In the genomic region with DNA sequence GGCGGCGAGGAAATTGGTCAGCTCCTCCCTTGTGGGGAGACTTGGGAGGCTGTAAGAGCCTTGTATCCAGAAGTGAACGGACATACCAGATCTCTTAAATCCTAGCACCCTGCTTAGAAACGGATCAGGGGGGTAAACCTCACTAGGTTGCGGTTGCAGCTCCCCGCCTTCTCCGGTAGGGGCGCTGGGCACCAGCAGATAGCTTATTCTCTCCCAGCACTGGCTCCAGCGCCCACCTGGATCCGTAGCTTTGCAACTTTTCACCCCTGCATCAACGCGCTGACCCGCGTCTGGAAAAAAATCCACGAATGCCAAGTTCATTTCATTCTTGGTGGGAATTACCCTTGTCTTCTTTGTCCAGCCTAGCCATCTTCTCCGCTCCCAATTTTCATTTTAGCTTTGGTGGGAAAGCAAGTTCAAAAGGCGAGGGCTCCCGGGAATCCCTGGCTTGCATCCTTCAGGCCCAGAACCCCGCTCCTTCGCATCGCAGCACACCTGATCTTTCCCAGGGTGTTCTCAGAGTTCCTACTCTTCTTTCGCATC, we compare ENCODE assay signal across 9 mouse cellular contexts. TPM values are rescaled to one million over a fixed set of nuclear protein-coding genes. Genes with fewer than 3 reads are reported as not detected.
A peak's percentile ranks its signal among the peaks of the same experiment; 100 is the strongest.
DNase-seq lines count a peak whose midpoint lies in the region; ATAC-seq and TF ChIP-seq lines count a peak whose summit lies in the region.
"Had no signal": no experiment of that assay in that cellular context is flagged by ENCODE, and none has a peak within 500 bp of the region (broad histone marks: within the 10 kb centered on the region; RNA-seq: fewer than 3 reads in every experiment).

No protein-coding gene starts in this region.

- peaks cover 62% of the 10 kb centered on the region for H3K27me3 ChIP-seq in embryonic facial prominence, embryonic 10.5 days (replicated peaks; ENCODE audit: low read depth, poor library complexity, severe bottlenecking)
- peaks cover 55% of the 10 kb centered on the region for H3K27me3 ChIP-seq in heart, embryonic 16.5 days (ENCODE audit: control insufficient read depth, insufficient read depth, low read length)
- peaks cover 28% of the 10 kb centered on the region for H3K27me3 ChIP-seq in liver, embryonic 14.5 days (ENCODE audit: control insufficient read depth, insufficient read depth, low read length)
- H3K27me3 ChIP-seq: CH12.LX had no signal

- no peak overlapping the region for H3K9ac ChIP-seq in heart, embryonic 16.5 days (ENCODE audit: low read length)
- H3K9ac ChIP-seq in liver, embryonic 14.5 days (replicated peaks), result no peak overlapping the region

- no peaks in the 10 kb centered on the region for H3K9me3 ChIP-seq in embryonic facial prominence, embryonic 10.5 days
- H3K9me3 ChIP-seq in heart, embryonic 16.5 days (replicated peaks; ENCODE audit: control insufficient read depth, low read length), result no peaks in the 10 kb centered on the region
- H3K9me3 ChIP-seq in liver, embryonic 14.5 days (ENCODE audit: control insufficient read depth, low read length), result no peaks in the 10 kb centered on the region

- TF ChIP-seq EP300 in liver, embryonic 14.5 days (IDR thresholded peaks at IDR 0.05; ENCODE audit: low read depth), result no peak

- no peak for ATAC-seq in heart, embryonic 16.5 days (replicated peaks; ENCODE audit: extremely low read depth, insufficient read depth, low FRiP score)
- ATAC-seq in liver, embryonic 14.5 days (ENCODE audit: insufficient read depth), result no peak

- 2% methylated on average over 22 of the region's 22 CpGs for WGBS in embryonic facial prominence, embryonic 10.5 days
- 2% methylated on average over 22 of the region's 22 CpGs for whole genome bisulfite sequencing in heart, embryonic 16.5 days
- WGBS in liver, embryonic 14.5 days (ENCODE audit: insufficient replicate concordance), result 3% methylated on average over 22 of the region's 22 CpGs

- TF ChIP-seq CTCF in liver, embryonic 14.5 days (IDR thresholded peaks at IDR 0.05; ENCODE audit: low read depth), result peak; percentile 63

- peaks cover 43% of the 10 kb centered on the region for H3K4me1 ChIP-seq in embryonic facial prominence, embryonic 10.5 days
- peaks cover 10% of the 10 kb centered on the region for H3K4me1 ChIP-seq in heart, embryonic 16.5 days (ENCODE audit: control insufficient read depth, insufficient read depth, low read length)
- H3K4me1 ChIP-seq in liver, embryonic 14.5 days (replicated peaks; ENCODE audit: control insufficient read depth in 2 of 2, insufficient read depth in 2 of 2, low read length in 1 of 2), result no peaks in the 10 kb centered on the region

- peak; percentile 50 for DNase-seq in gastrocnemius, postnatal 10 days
- DNase-seq in gastrocnemius, adult 8-10 months (ENCODE audit: low spot score in 2 of 2), result no peak
- DNase-seq in embryonic facial prominence, embryonic 10.5 days (ENCODE audit: low spot score), result peak; percentile 80
- DNase-seq in kidney, postnatal 14 days, result peak; percentile 58
- no peak for DNase-seq in liver, embryonic 14.5 days (ENCODE audit: low read depth in 3 of 3, low spot score in 3 of 3)
- peak; percentile 89 for DNase-seq in retina, embryonic 14.5 days (ENCODE audit: low spot score)
- DNase-seq in natural killer cell, adult 2 months (ENCODE audit: low spot score in 2 of 2), result no peak

- H3K27ac ChIP-seq in embryonic facial prominence, embryonic 10.5 days (replicated peaks), result no peak overlapping the region
- no peak overlapping the region for H3K27ac ChIP-seq in heart, embryonic 16.5 days (ENCODE audit: low read length)
- no peak overlapping the region for H3K27ac ChIP-seq in liver, embryonic 14.5 days

- H3K4me3 ChIP-seq in embryonic facial prominence, embryonic 10.5 days, result peak overlapping the region; percentile 72; the same call in 1 of the 2 replicates
- peak overlapping the region; percentile 24 for H3K4me3 ChIP-seq in heart, embryonic 16.5 days (ENCODE audit: low read length)
- H3K4me3 ChIP-seq in liver, embryonic 14.5 days (ENCODE audit: insufficient read depth in 1 of 2, low read depth in 2 of 2, low read length in 2 of 2), result no peak overlapping the region

- no peaks in the 10 kb centered on the region for H3K36me3 ChIP-seq in embryonic facial prominence, embryonic 10.5 days (replicated peaks)
- no peaks in the 10 kb centered on the region for H3K36me3 ChIP-seq in heart, embryonic 16.5 days (ENCODE audit: control insufficient read depth, insufficient read depth)
- no peaks in the 10 kb centered on the region for H3K36me3 ChIP-seq in liver, embryonic 14.5 days (replicated peaks; ENCODE audit: control insufficient read depth, insufficient read depth, low read depth)

- peak overlapping the region; percentile 96 for H3K4me2 ChIP-seq in heart, embryonic 16.5 days (ENCODE audit: low read depth, low read length)
- no peak overlapping the region for H3K4me2 ChIP-seq in liver, embryonic 14.5 days (ENCODE audit: low read depth)

RNA-seq across cellular contexts. Expression of a gene that starts 1.8 kb away (rescaled TPM):
- total RNA-seq in gastrocnemius, postnatal 10 days (2021), result under 1 TPM; 0.07 to 0.14 TPM
- not detected for total RNA-seq in gastrocnemius, adult 8-10 months (2022)
- 0.68 and 0.76 TPM in 2 replicates for polyA plus RNA-seq in embryonic facial prominence, embryonic 10.5 days (2016; fragmentation: Nextera tagmentation; extraction: Ambion mirVana)
- 0.17 and 0.21 TPM in 2 replicates for polyA plus RNA-seq in heart, embryonic 16.5 days (2015; fragmentation: Nextera tagmentation; extraction: Ambion mirVana)
- 0.03 and 0.04 TPM in 2 replicates for polyA plus RNA-seq in liver, embryonic 14.5 days (2012; rRNA removed)
- polyA plus RNA-seq in liver, embryonic 14.5 days (2014; fragmentation: Nextera tagmentation; extraction: Ambion mirVana), result 0.04 and 0.09 TPM in 2 replicates
- total RNA-seq: CH12.LX had no signal

Comparison
In these comparisons a context has a peak if more than half of its experiments do, and no peak if none do; other contexts are left out.
1. DNase-seq: peak in gastrocnemius, postnatal 10 days (single experiment), embryonic facial prominence, embryonic 10.5 days (single experiment), kidney, postnatal 14 days (single experiment) and retina, embryonic 14.5 days (single experiment); none in gastrocnemius, adult 8-10 months (0 of 2), liver, embryonic 14.5 days (0 of 3) and natural killer cell, adult 2 months (0 of 2).
2. H3K4me3 ChIP-seq: peak in embryonic facial prominence, embryonic 10.5 days (single experiment) and heart, embryonic 16.5 days (single experiment); none in liver, embryonic 14.5 days (0 of 2).